Mouse (Mus musculus) gastrocnemius, postnatal 14 days (tissue): ENCODE measurements around the gene Mtrf1l. TPM values are rescaled to one million over a fixed set of nuclear protein-coding genes. Genes with fewer than 3 reads are reported as not detected.

Experiments used
- DNase-seq: peaks from one replicate; pipeline ENCODE4 v3.0.0; 2021; ENCODE audit warnings: mixed read lengths
- intact Hi-C: fragments of 180-260 bp; cut with DNase I; formaldehyde crosslinking; loops from one replicate; pipeline ENCODE4 v1.15.1; 2025; ENCODE audit warnings: low total_unique reads
- long read RNA-seq, 2 experiments: library from polyadenylated mRNA; stranded (forward); transcript quantifications; one replicate each; pipeline ENCODE4 v2.0.0; 2021
- total RNA-seq, 2 experiments: library from RNA; stranded (reverse); gene quantifications; 2 replicates each; pipeline ENCODE4 v1.2.3; 2021

The Mtrf1l gene
- 1 to 10 TPM; 5.2 to 5.6 TPM for total RNA-seq
- long read RNA-seq, experiment 1, transcript Mtrf1l-201 (7 exons, 2,588 nt): major isoform, 7 of 9 reads
- long read RNA-seq, experiment 1, partial matches to known transcripts: 0 of 9 reads
- long read RNA-seq, experiment 1, other reads (novel, unspliced or antisense): 2 of 9 reads
- long read RNA-seq, experiment 2, transcript Mtrf1l-201 (7 exons, 2,588 nt): major isoform, 5 of 8 reads
- long read RNA-seq, experiment 2, partial matches to known transcripts: 1 of 8 reads
- long read RNA-seq, experiment 2, other reads (novel, unspliced or antisense): 2 of 8 reads

GRCm38 (mm10) chr10:5823740-5824491, at the start of gene Mtrf1l:
Gene Mtrf1l, minus strand, starts transcription at chr10:5823910.
- intact Hi-C loops: no loop called here
- peak; percentile 97 for DNase-seq

GRCm38 (mm10) chr10:5871081-5871480, 47.4 kb upstream of the Mtrf1l start:
- no peak for DNase-seq
- intact Hi-C loops: no loop called here

GRCm38 (mm10) chr10:5867981-5868552, 44.4 kb upstream of the Mtrf1l start:
- intact Hi-C loops: no loop called here
- DNase-seq: no peak

GRCm38 (mm10) chr10:5865996-5866395, 42.3 kb upstream of the Mtrf1l start:
- DNase-seq: no peak
- intact Hi-C loops: no loop called here

- no peak for DNase-seq
- intact Hi-C loops: no loop called here
These were observed 39.0 kb upstream of the Mtrf1l start for GRCm38 (mm10) chr10:5862669-5863068.

- no peak for DNase-seq
- intact Hi-C loops: no loop called here
These were observed 37.1 kb upstream of the Mtrf1l start for GRCm38 (mm10) chr10:5860849-5861248.

DNA sequence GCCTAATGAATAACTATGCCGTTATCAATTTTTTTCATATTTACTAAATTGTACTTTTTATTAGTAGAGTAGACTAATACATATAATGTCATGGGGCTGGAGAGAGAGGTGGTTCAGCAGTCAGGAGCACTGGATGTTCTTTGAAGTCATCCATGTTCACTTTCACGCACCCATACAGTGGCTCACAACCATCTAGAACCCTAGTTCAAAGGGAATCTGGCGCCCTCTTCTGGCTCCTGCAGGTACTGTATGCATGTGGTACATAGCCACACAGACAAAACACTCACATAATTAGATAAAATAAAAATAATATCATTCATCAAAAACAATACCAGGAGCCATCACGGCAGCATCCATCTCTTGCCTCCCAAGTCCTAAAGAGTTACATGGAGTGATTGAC, 36.0 kb upstream of the Mtrf1l start:
- intact Hi-C loops: no loop called here

DNA sequence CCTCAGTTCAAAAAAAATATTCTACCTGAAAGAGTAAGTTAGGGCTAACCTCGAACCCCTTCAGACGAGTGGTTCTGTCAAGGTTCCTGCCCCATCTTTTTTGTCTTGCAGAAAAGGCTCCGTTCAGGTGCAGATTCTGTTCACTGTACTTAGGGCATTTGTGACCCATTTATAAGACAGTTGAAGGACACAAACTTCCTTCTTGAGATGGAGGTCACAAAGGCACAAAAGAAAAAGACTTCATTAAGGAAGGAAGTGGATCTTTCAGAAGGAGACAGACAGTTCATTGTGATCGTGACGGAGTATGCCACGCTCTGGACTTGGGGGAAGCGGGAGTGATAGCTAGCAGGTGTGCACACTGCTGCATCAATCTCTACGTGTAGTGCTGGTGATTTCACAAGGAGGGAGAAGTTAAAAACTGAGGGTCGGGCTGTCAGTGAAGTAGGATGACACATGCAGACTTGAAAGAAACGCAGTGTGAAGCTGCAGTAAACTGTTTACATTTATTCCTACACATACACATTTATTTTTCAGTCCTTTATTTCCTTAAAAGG, 34.4 kb upstream of the Mtrf1l start:
- no peak for DNase-seq
- intact Hi-C loops: no loop called here

More for the DNA sequence above, 36.0 kb upstream of the Mtrf1l start:
- no peak for DNase-seq

GRCm38 (mm10) chr10:5853290-5853868, 29.7 kb upstream of the Mtrf1l start:
- intact Hi-C loops: no loop called here
- DNase-seq: no peak

DNA sequence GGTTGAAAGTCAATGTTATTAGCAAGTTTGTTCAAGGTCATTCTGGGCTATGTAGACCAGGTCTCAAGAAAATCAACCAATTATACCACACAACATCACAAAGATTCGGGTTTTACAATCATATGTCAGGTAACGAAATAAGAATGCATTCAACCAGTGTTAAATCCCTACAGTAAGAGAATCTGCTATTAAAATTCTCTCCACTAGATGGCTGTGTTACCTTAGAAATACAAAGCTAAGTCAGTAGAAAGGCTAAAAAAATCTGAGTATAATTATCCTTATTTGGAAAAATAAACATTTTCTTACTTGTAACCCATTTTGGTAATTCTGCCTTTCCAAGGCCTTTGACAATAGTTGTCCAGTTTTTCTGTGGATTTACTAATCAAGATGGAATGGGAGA, 23.2 kb upstream of the Mtrf1l start:
- no peak for DNase-seq
- intact Hi-C loops: no loop called here

- DNase-seq: peak; percentile 18
- intact Hi-C loops: no loop called here
These were observed 17.7 kb upstream of the Mtrf1l start for GRCm38 (mm10) chr10:5841369-5841768.

DNA sequence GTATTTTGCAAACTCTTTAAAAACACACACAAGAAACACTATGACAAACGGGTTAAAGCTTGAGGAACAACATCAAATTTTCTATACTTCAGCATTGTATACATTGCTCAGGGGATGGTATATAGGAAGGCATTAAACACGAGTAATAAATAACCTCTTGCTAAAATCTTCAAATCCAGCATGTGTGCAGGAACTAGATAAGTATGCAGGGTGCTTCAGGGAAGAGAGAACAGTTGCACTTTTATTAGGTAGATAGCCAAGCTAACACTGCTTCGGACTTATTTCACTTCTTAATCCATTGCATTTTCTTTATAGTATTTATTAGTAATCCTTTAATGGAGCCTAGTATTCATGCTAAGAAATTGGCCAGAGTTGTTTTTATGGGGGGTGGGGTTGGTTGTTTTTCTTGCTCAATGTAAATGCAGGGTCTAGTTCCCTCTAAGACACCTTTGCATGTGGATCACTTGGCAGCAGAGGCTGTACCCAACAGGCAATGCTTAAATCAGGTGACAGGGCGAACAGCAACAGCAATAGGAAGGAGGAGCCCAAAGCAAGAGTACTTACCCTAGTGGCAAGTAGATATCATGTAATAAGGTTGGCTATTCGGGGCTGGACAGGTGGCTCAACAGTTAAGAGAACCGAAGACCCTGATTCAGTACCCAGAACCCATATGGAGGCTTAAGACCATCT, 2.8 kb upstream of the Mtrf1l start:
- intact Hi-C loops: no loop called here
- no peak for DNase-seq

GRCm38 (mm10) chr10:5824779-5825178, 1.1 kb upstream of the Mtrf1l start:
- intact Hi-C loops: no loop called here
- DNase-seq: no peak

DNA sequence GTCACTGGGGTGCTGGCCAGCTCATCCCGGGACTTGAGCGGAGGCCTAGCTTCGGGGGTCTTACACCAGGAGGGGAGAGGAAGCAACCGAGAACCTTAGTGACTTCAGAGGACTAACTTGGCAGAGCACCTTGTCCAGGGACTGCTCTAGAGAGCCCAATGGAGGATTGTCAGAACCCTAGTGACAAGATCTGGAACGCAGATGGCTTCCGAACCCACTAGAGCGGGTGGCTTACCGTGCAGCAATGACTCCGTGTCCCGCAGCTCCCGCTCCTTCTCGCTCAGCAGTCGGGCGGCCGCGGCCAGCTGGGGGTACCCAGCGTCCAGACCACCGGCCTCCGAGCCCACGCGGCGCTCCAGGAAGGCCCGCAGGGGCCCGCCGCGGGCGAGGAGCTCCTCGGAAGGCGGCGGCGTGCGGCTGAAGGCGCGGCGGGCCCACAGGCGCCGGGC, 395 bp downstream of the Mtrf1l start:
- intact Hi-C loops: no loop called here

DNA sequence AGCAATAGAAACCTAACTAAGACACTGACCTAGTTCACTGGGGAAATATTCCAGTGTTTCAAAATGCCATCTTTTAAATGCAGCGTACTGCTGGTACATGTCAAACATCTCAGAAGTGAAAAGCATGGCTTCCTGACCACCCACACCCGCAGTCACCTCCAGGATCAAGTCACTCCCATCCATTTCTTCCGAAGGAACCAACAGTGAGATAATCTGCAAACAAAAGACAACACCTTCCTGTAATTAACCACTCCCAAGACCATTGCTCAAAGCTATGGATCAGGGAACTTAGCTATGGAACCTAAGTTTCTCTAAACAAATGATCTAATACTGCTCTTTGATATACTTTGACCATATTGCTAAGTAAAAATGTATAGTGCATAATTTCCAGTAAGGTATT, 4.9 kb downstream of the Mtrf1l start:
- no peak for DNase-seq
- intact Hi-C loops: no loop called here

More for the DNA sequence above, 395 bp downstream of the Mtrf1l start:
- DNase-seq: no peak

GRCm38 (mm10) chr10:5815968-5816367, 7.7 kb downstream of the Mtrf1l start:
- no peak for DNase-seq
- intact Hi-C loops: no loop called here

- intact Hi-C loops: no loop called here
- DNase-seq: no peak
These were observed 10.0 kb downstream of the Mtrf1l start for GRCm38 (mm10) chr10:5813724-5814123.

DNA sequence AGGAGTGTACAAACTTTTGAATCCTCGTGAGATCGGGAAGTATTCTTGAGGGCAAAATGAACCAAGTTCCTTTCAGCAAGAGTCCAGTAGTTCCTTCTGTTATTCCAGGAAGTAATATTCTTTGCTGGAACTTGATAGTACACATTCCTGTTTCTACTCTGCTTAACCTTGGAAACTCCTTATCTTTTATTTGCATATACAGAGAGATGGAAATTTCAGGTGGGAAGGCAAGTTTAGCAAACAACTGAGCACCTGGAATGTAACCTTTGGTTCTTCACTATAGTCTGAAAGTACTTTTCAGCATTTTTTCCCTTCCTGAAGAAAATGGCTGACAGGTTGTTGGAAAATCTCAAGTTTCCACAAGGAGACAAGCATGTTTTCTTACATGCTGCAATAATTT, 16.0 kb downstream of the Mtrf1l start:
- DNase-seq: no peak
- intact Hi-C loops: no loop called here

GRCm38 (mm10) chr10:5806996-5807395, 16.7 kb downstream of the Mtrf1l start:
- intact Hi-C loops: no loop called here
- DNase-seq: no peak
